Mouse (Mus musculus) erythroid progenitor cell, adult 5-6 weeks (primary cell): Measurements from ENCODE around the gene Cic. TPM values are rescaled to one million over a fixed set of nuclear protein-coding genes. Genes with fewer than 3 reads are reported as not detected.
A peak's percentile ranks its signal among the peaks of the same experiment; 100 is the strongest.

Experiments
- ATAC-seq: replicated peaks from 2 replicates; pipeline ENCODE4 v1.8.0; 2016; ENCODE audit warnings: moderate number of reproducible peaks, mild to moderate bottlenecking, moderate TSS enrichment, inconsistent platforms; ENCODE audit not compliant: poor library complexity, low FRiP score, severe bottlenecking
- total RNA-seq, 2 experiments: library from RNA; stranded (forward) in 1 of 2; stranded (reverse) in 1 of 2; fragments of 150-400 nt in 1 of 2; fragments of 186-747, 209-891 nt in 1 of 2; gene quantifications; 2 replicates each; pipeline versions ENCODE4 v1.2.3 to v1.2.4; 2015 to 2017; ENCODE audit warnings: low replicate concordance in 2 of 2

Cic gene
- total RNA-seq, 2 experiments from 2014 or later, result 90.7 to 114 TPM

DNA sequence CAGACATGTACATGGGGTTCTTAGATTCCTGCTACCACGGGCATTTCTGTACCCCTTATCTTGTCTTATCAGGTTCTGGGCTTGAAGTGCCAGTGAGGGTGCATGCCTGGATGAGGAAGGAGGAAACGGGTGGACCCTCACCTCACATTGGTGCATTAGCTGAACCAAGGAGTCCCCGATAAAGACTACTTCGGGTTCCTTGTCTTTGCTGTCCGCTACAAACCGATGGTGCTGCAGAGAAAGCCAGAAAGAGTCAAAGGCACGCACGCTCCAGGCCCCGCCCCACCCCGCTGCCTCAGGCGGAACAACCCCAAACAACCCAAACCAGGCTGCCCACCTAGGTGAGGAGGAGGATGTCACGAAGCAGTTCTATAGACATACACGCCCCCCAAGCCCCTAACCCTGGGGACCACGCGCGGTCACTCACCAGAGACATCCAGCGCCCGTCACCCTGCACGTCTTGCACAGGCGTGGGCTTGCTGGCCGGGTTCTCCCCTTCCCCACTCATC is 29.5 kb downstream of the Cic start:
- no peak for ATAC-seq

DNA sequence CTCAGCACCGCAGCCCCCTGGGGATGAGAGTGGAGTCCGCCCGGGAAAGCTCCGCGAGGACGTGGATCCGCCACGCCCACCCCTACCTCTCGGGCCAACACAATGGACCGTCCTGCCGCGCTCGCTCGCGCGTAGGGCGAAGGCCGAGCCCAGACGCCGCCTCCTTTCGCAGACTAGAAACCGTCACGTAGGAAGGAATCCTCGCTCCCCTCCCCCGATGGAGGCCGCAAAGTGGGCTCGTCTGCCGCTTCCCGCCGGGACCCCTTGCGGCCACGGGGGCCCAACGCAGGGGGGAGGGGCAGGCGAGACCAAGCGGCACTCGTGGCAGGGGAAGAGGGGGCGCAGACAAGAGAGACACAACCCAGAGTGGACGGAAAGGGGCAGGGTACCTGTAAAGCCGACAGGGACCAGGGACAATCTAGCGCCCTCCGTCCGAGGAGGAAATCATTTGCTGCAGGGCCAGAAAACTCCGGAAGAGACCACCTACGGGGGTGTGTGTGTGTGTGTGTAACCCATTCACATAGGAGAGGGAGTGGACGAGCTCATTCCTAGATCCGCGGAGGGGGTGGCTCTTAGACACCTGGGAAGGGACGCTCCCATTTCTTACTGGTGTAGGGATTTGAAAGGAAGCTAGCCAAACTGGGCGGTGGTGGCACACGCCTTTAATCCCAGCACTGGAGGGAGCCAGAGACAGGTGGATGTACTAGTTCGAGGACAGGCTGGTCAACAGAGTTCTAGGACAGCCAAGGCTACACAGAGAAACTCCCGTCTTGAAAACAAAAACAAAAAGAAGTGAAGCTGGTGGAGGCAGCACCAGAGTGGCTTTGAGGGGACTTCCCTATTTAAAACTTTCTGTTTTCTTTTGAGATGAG is 30.2 kb downstream of the Cic start, which contains the start of gene Pafah1b3:
TSS of gene Pafah1b3 (minus strand) at position 533 of the 872 bp plus-strand sequence.
- ATAC-seq, result peak; percentile 46; the same call in 1 of the 2 replicates

- no peak for ATAC-seq
Observed at GRCm38 (mm10) chr7:25301063-25301462, 33.6 kb downstream of the Cic start, which contains the start of gene Prr19. TSS of gene Prr19 (plus strand) at chr7:25301411.

DNA sequence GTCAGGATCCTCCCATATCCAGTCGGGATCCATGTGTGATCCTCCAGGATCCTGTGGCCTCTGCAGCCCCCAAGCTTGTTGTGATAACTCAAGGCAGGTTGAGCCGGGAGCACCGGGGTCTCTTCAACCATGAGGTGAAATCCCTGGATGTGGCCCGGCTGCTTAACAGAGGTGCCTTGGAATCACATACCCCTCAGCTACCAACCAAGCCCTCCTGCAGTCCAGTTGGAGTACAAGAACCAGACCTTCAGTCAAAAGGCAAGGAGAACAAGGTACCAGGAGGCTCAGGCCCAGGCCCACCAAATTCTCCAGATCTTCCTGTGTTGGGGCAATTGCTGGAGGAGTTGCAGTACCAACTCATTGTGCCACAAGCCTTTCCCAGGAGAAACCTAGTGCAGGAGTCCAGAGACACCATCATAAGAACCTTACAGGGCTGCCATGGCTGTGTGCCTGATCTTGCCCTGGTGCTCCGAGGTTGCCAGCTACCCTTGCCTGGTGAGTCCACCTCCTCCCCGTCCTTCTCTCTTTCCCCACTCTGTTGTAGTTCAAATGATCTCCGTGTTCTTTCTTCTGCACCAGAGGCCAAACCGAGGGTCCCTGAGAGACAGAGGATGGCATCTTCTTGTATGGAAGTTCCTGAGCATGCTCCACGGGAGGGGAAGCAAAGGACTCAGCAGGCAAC is 35.6 kb downstream of the Cic start:
- no peak for ATAC-seq

DNA sequence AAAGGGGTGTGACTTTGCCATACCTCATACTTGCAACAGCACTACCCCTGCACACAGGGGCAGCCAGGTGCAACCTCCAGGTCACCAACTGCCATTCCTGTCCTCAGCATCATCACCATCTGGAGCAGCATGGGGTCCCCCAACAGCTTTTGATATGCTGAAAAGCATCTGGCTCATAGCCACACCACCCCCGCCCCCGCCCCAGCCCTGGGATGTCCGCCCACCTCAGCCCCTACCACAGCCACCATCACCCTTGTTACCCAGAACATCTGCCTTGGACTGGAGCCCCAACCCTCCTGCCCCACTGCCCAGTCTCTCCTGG is 36.1 kb downstream of the Cic start:
- no peak for ATAC-seq

DNA sequence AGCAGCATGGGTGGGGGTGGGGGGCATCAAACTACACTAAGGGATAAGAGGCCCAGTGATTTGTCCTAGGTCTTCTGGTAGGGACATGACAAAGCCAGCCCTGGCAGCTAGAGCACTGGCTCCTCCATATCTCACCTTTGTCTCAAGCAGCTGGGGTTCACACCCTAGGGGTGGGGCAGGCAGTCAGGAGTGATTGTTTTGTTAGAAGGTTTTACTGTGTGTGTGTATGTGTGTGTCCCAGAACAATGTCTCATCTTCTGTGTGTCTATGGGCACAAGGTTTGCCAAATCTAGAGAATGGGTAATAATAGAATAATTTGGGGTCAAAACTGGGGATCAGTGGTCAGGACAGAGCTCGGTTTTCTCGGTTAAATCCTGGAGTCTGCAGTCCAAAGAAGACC is 38.0 kb downstream of the Cic start:
- ATAC-seq, result no peak

- no peak for ATAC-seq
Observed at GRCm38 (mm10) chr7:25305956-25306613, 38.6 kb downstream of the Cic start, which contains the start of gene Tmem145. TSS of gene Tmem145 (plus strand) at chr7:25306106.

GRCm38 (mm10) chr7:25306614-25306996 is 39.1 kb downstream of the Cic start:
- no peak for ATAC-seq

GRCm38 (mm10) chr7:25308702-25309318 is 41.3 kb downstream of the Cic start:
- no peak for ATAC-seq

- ATAC-seq, result no peak
Observed at GRCm38 (mm10) chr7:25309425-25309824, 41.9 kb downstream of the Cic start.

GRCm38 (mm10) chr7:25311193-25311592 is 43.7 kb downstream of the Cic start:
- no peak for ATAC-seq

DNA sequence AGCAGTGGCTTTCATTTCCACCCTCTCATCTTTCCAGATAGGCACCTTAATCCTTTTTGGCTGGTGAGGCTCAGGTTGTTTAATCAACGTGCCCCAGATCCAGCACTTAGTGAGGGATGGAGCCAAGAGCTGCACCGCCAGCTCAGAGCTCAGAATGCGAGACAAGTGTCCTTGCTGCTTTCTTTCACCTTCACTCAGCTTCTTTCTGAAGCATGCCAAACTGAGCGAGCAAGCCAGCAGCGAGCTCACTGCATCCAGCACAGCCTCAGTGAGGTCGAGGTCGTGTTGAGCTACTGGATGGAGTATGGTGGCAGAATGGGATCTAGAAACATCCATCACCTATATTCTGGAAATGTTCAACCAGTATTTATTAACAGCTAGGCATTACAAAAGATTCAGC is 45.8 kb downstream of the Cic start:
- ATAC-seq, result no peak

DNA sequence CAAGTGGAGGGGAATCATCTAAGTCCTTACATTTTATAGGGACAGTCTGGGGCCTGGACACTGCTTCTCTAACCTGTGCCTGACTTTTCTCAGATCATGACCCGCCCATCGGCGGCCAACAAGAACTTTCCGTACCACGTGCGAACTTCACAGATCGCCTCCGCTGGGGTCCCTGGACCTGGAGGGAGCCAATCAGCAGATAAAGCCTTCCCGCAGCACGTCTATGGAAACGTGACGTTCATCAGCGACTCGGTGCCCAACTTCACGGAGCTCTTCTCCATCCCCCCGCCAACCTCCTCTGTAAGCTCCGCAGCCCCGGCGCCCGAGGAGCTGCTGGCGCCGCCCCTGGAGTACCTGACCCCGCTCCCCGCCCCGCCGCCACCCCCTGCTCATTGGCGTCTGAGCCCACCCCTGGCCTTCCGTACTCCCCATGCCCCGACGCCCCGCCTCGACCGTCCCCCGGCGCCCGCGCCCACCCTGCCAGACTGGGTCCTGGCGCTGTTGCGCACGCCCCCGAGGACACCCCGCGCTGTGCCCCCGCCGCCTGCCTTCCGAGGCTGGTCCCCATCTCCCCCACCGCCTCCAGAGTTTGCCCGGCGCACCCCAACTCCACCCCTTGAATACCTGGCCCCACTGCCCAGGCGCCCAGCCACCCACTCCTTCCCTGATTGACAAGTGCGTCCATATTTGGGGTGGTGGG is 47.3 kb downstream of the Cic start:
- ATAC-seq, result no peak

DNA sequence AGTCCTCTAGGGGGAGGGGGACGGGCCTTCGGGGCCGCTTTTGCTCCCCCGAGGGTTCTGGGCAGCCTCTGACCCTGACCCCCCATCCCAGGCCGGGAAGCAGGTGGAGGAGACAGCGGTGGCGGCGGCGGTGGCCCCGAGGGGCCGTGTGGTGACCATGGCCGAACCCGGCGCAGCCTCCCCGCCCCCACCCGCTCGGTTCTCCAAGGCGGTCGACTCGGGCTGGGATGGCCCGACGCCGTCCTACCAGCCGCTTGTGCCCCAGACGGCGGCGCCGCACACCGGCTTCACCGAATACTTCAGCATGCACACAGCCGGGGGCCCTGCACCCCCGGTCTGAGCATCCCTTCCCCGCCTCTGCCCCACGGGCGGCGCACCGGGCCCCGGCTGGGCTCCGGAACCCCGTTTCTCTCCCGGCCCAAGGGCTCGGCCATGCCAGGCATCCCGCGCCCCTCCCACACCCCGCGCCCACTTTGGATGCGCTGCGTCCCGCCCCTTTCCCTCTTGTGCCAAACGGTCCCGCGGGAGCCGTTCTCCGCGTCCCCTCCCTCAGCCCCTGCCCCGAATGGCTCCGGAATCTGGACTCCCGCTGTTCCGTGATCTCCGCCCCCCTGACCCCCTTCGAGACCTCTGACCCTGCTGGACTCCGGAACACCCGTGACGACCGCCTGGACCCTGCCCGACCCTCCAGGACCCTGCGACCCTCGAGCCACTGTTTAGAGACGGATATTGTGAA is 48.0 kb downstream of the Cic start:
- ATAC-seq, result no peak

DNA sequence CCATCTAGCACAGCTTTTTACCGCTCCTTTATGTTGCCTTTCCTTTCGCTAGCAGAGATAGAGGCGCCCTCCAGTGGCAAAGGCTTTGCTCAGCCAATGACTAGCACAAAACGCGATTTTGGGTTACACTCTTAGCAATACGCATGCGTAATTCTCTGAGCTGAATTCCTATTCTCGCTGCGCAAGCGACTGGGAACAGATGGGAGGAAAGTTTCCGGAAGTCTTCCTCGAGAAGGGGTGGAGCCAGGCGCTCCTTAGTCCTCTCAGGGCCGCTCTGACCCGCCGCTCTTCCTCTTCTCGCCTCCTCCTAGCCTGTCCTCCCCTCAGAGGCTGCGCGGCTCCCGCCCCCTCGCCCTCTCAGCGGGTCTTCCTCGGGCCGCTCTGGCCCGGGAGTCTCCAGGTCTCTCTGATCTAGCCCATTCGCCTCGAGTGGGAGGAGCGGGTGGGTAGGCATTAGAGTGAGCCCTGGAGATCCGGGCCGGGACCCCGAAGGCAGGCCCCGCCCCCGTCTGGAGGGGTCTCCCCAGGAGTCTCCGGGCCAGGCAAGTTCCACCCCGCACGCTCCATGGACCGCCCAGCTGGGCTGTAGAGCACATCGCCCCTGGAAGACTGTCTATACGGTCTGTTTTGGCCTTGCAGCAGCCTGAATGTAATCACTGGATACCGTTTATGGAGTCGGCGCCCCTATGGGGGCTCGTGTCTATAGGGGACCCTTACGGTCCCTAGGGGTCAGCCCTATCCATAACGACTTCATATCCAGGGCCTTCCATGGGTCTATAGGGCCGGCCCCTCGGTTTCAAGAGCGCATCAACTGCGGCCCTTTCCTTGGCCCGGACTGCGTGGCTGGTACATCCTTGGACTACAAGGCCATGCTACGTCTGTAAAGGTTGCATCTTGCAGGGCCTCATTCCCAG is 49.3 kb downstream of the Cic start, which contains the start of gene Megf8:
TSS of gene Megf8 (plus strand) at position 633 of the 914 bp plus-strand sequence.
- ATAC-seq, result peak; percentile 68

DNA sequence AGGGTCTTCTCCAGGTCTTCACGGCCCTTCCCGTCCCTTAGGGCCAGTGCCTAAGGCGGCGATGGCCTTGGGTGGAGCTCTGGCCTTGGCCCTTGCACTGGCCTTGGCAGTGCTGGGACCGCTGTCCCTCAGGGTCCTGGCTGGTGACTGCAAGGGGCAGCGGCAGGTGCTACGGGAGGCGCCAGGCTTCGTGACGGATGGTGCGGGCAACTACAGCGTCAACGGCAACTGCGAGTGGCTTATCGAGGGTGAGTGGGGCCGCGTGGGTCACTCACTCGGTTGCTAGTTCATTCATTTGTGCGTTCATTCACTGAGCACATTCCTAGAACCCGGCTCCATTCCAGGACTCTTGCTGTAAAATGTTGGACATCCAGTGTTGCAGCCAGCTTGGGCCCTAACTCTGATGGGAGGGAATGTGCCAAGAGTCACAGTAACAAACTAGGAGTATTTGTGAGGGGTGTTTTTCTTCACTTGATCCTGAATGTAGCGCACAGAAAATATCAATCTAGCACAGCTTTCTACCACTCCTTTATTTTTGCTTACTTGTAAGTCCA is 50.0 kb downstream of the Cic start:
- no peak for ATAC-seq

DNA sequence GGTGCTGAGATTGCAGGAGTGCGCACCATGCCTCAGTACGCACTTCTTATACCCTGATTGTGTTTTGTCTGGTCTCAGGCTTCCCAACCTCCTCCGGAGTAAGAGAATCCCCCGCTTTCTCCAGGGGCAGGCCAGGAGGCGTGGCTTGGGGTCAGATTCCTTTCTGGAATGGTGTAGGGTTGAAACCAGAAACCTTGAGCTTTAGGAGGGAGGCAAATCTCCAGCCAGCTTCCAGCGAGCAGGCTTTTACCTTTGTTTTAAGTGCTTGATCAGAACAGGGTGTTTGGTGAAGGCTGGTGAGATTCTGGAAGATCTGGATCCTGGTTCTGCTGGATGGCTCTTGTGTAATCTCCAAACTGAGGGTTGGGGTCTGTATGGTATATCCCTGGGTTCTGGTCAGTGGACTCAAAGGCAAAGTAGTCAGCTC is 54.6 kb downstream of the Cic start:
- no peak for ATAC-seq
